Mouse (Mus musculus): Measurements from ENCODE around the gene Pced1b.

DNA sequence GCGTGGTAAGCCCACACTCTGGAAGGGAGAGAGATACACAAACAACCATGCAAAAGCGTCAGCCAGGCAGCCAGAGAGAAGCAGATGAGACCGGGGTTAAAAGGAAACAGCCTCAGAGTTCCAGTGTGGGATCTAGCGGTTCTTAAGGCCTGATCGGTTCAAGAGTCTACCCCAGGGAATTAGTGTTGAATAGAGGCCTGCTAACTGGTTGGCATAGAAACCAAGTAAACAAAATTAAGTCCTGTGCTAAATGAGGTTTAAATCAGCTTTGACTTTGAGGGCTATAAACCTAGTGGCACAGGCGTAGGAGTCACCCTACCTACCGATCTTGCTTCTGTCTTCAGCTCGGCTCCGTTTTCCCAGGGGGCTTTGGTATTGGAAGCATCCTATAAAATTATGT is 77.4 kb downstream of the Pced1b start:
- TF ChIP-seq GATA1 (IDR thresholded peaks at IDR 0.05; ENCODE audit: borderline replicate concordance, low read length) (no peak), FLI1 (IDR thresholded peaks at IDR 0.05; ENCODE audit: low read length) (no peak)

Data from megakaryocyte, embryonic 14.5 days (primary cell).